In the genomic region with DNA sequence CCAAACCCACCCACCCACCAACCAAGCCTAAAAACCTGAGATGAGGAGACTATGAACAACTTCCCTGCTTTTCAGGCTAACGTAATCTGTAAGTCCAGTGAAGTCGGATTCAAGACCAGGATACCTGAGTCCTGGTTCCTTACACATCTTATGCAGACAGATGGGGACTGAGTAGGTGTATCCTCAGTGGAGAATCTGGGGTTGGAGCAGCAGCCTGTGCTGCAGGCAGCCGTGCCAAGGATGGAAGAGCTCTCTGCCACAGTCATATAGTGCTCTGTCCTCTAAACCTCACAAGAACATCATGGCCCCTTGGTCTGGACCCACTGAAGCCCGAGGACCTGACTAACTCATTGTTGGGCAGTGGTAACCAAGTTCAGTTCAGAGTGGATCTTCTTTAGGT, we compare ENCODE assay signal across 42 mouse cellular contexts. TPM values are rescaled to one million over a fixed set of nuclear protein-coding genes. Genes with fewer than 3 reads are reported as not detected.
"Had no signal": no experiment of that assay in that cellular context is flagged by ENCODE, and none has a peak within 500 bp of the region (broad histone marks: within the 10 kb centered on the region; RNA-seq: fewer than 3 reads in every experiment).

No protein-coding gene starts in this region.

- H3K9me3 ChIP-seq: heart, embryonic 10.5 days; heart, embryonic 12.5 days; hindbrain, embryonic 10.5 days; hindbrain, embryonic 12.5 days; intestine, embryonic 15.5 days; kidney, embryonic 15.5 days; limb, embryonic 13.5 days; limb, embryonic 15.5 days; liver, embryonic 12.5 days had no signal

- H3K27ac ChIP-seq: heart, embryonic 10.5 days; hindbrain, embryonic 10.5 days; hindbrain, embryonic 12.5 days; hindbrain, embryonic 14.5 days; intestine, embryonic 15.5 days; kidney, embryonic 15.5 days; kidney, postnatal 0 days; limb, embryonic 13.5 days; limb, embryonic 15.5 days; liver, embryonic 12.5 days; liver, embryonic 14.5 days had no signal

- H3K9ac ChIP-seq: heart, embryonic 12.5 days; hindbrain, embryonic 12.5 days; hindbrain, embryonic 14.5 days; intestine, embryonic 15.5 days; kidney, embryonic 15.5 days; limb, embryonic 13.5 days; limb, embryonic 15.5 days; liver, embryonic 12.5 days; liver, embryonic 14.5 days had no signal

- H3K4me1 ChIP-seq: heart, embryonic 10.5 days; heart, embryonic 12.5 days; hindbrain, embryonic 10.5 days; hindbrain, embryonic 12.5 days; intestine, embryonic 15.5 days; limb, embryonic 15.5 days; liver, embryonic 12.5 days had no signal

- H3K4me2 ChIP-seq: heart, embryonic 12.5 days; hindbrain, embryonic 12.5 days; hindbrain, embryonic 14.5 days; intestine, embryonic 15.5 days; kidney, embryonic 15.5 days; limb, embryonic 13.5 days; limb, embryonic 15.5 days; liver, embryonic 12.5 days had no signal

- H3K4me3 ChIP-seq: heart, embryonic 10.5 days; heart, embryonic 12.5 days; hindbrain, embryonic 10.5 days; hindbrain, embryonic 12.5 days; intestine, embryonic 15.5 days; kidney, embryonic 15.5 days; limb, embryonic 13.5 days; limb, embryonic 15.5 days; liver, embryonic 12.5 days had no signal

- ATAC-seq: hindbrain, embryonic 16.5 days; inflammation-experienced regulatory T-cells, adult 6 months; intestine, embryonic 15.5 days; liver, embryonic 12.5 days had no signal

- DNase-seq: gastrocnemius, postnatal 25 days; heart, adult 18-20 months; heart, postnatal 10 days; heart, postnatal 4 days; kidney, adult 11 months; kidney, adult 2 months; kidney, adult 9 months; kidney, postnatal 14 days; kidney, postnatal 36 days; layer of hippocampus, adult 9-11 months; layer of hippocampus, postnatal 36 days had no signal

- H3K27me3 ChIP-seq: heart, embryonic 12.5 days; hindbrain, embryonic 12.5 days; intestine, embryonic 15.5 days; kidney, embryonic 15.5 days; limb, embryonic 15.5 days; liver, embryonic 12.5 days had no signal

- H3K36me3 ChIP-seq: heart, embryonic 10.5 days; heart, embryonic 12.5 days; hindbrain, embryonic 12.5 days; intestine, embryonic 15.5 days; limb, embryonic 15.5 days had no signal

RNA-seq across cellular contexts. Expression of gene Dnajb8, which starts 55.2 kb away (rescaled TPM):
- total RNA-seq: gastrocnemius, adult 8-10 months; gastrocnemius, postnatal 25 days; gastrocnemius, postnatal 4 days; granulocyte monocyte progenitor cell, adult 5-6 weeks; heart, adult 18-20 months; heart, adult 8-10 months; heart, postnatal 10 days; heart, postnatal 25 days; heart, postnatal 4 days; layer of hippocampus, adult 18-20 months; layer of hippocampus, adult 8-10 months; layer of hippocampus, postnatal 14 days; layer of hippocampus, postnatal 36 days; left cerebral cortex, adult 18-20 months; left cerebral cortex, adult 8-10 months; left cerebral cortex, postnatal 10 days; left cerebral cortex, postnatal 25 days; liver, adult 2 months had no signal
- polyA plus RNA-seq: heart, embryonic 10.5 days; heart, embryonic 12.5 days; heart, embryonic 14.5 days; heart, embryonic 16.5 days; hindbrain, embryonic 10.5 days; hindbrain, embryonic 12.5 days; hindbrain, embryonic 14.5 days; hindbrain, embryonic 16.5 days; inflammation-experienced regulatory T-cells, adult 6 months; intestine, embryonic 15.5 days; kidney, adult 2 months; kidney, embryonic 15.5 days; kidney, postnatal 0 days; large intestine, adult 2 months; limb, embryonic 11.5 days; limb, embryonic 13.5 days; limb, embryonic 15.5 days; liver, adult 2 months; liver, embryonic 12.5 days; liver, embryonic 14.5 days had no signal
